Mouse (Mus musculus) kidney, adult 10 weeks (tissue): ENCODE results near the gene Mms22l. TPM values are rescaled to one million over a fixed set of nuclear protein-coding genes. Genes with fewer than 3 reads are reported as not detected.

Source experiments
- polyA plus RNA-seq: library from polyadenylated mRNA; stranded (reverse); fragments of 350-450 nt; fragmentation: Illumina TruSeq; extraction: RNeasy Lipid Tissue Mini Kit (QIAGEN cat#74804); gene quantifications from one replicate; pipeline ENCODE4 v1.2.3, GENCODE M21; 2014; ENCODE audit warnings: low read depth, low replicate concordance

The Mms22l gene
- 3.1 TPM for polyA plus RNA-seq

DNA sequence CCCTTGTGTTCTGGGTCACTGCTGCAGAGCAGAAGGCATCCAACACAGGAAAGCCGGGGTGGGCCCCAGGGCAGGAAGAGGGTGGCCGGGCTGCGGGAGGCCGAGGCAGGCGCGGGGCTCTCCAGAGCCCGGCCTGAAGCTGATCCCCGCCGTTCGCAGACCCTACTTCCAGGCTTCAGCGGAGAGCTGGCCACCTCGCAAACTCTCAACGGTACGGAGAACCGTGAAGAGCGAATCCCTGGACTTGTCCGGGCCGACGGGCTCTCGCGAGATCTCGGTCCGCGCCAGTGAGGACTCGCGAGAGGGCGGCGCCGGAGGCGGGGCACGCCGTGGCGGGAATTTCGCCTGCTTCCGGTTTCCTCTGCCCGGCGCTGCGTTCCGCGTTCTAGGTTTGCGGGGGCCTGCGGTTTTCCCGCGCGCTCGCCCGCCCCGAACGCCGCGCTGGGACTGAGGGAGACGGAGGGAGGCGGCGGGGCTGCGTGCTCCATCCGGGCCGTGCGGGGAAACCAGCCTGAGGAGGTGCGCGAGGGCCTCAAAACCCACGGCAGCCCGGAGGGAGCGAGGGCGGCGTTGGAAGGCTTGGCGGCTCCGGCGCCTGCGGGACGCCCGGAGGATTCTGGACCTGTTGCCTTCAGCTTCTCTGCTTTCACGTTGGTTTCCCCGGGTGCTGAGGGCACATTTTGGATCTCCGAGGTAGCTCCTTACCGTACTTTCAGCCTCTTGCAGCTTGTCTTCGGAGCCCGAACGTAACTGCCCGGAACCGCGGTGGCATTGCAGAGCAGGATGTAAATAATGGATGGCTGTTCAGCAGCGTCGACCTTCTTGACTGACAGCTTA, at the start of gene Mms22l:
Gene Mms22l, plus strand, starts transcription at position 336 of the 837 bp plus-strand sequence.

